Mouse (Mus musculus): ENCODE results near the gene Hivep3. TPM values are rescaled to one million over a fixed set of nuclear protein-coding genes. Genes with fewer than 3 reads are reported as not detected.

The Hivep3 gene
- polyA plus RNA-seq, 1 experiment from 2014 or later = 3.2 TPM

DNA sequence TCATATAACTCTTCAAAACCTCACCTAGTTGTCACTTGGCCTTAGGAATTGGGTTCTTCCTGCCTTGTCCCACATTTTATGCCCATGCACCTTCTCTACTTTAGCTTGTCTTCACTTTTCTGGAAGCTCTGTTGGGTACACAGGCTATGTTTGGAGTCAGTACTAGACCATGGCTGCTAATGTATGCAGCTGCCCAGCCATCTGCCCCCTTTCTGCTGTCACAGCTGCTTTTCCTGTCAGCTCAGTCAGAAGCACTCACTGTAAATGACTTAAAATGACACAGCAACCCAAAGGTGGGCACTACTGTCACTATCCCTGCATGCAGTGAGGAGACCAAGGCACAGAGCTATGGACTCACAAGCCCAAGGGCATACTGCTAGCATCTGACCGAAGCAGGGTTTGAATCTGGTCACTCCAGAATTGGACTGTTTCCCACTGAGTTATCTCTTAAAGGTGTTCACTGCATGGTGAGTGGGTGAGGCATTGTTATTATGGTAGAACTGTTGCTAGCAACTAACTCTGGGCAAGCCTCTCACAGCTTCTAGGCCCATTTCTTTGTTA lies 104.0 kb downstream of the Hivep3 start:
- 74% methylated on average over 1 of the region's 1 CpGs for WGBS
- peak; percentile 65 for DNase-seq (ENCODE audit: low spot score)
- Histone ChIP-seq H3K4me1 (peaks cover 44% of the 10 kb centered on the region), H3K27ac (no peak overlapping the region; the same call in 1 of the 2 replicates), H3K9me3 (no peaks in the 10 kb centered on the region), H3K4me3 (no peak overlapping the region), H3K36me3 (no peaks in the 10 kb centered on the region), H3K27me3 (ENCODE audit: insufficient read depth, poor library complexity, severe bottlenecking) (no peaks in the 10 kb centered on the region)

DNA sequence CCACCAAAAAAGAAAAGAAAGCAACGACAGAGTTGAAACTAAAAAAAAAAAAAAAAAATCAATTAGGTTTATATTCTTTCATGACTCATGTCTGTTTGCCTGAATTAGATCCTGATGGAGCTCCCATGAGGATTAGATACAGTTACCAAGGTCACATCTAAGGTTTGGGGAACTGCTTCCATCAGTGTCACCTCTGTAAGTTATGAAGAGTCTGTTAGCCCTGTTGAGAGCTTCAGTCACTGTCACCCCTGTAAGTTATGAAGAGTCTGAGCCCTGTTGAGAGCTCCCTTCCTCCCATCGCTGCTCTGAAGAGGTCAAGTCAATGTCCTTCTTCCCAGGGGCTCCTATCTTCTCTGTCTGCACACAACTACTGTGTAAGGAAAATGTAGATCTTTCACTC lies 104.7 kb downstream of the Hivep3 start:
- no peak overlapping the region for H3K27ac ChIP-seq
- no peaks in the 10 kb centered on the region for H3K9me3 ChIP-seq
- peaks cover 48% of the 10 kb centered on the region for H3K4me1 ChIP-seq
- no peaks in the 10 kb centered on the region for H3K36me3 ChIP-seq
- H3K4me3 ChIP-seq = no peak overlapping the region
- no peaks in the 10 kb centered on the region for H3K27me3 ChIP-seq (ENCODE audit: insufficient read depth, poor library complexity, severe bottlenecking)
- WGBS = 61% methylated on average over 2 of the region's 2 CpGs
- DNase-seq (ENCODE audit: low spot score) = peak; percentile 67

DNA sequence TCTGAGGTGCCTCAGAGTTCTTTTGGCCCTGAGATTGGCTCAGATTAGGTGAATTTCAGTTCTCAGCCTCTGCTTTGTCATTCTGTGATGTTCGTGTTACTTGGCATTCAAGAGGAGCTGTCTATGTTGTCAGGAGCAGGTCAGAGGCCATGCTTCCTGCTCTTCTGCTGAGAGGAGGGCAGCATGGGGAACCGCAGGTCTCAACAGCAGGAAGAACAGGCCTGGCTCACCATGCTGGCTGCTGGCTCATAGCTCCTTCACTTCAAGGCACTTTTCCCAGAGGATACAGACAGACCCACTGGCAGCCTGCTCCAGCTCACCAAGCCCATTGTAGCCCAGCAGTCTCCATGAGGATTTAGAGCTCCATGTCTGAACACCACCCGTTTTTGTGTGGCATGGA lies 109.7 kb downstream of the Hivep3 start:
- H3K4me1 ChIP-seq = peaks cover 16% of the 10 kb centered on the region
- H3K4me3 ChIP-seq = no peak overlapping the region
- DNase-seq (ENCODE audit: low spot score) = no peak
- H3K27ac ChIP-seq = no peak overlapping the region
- no peaks in the 10 kb centered on the region for H3K27me3 ChIP-seq (ENCODE audit: insufficient read depth, poor library complexity, severe bottlenecking)
- H3K36me3 ChIP-seq = no peaks in the 10 kb centered on the region
- H3K9me3 ChIP-seq = no peaks in the 10 kb centered on the region
- WGBS = 50% methylated on average over 3 of the region's 3 CpGs

DNA sequence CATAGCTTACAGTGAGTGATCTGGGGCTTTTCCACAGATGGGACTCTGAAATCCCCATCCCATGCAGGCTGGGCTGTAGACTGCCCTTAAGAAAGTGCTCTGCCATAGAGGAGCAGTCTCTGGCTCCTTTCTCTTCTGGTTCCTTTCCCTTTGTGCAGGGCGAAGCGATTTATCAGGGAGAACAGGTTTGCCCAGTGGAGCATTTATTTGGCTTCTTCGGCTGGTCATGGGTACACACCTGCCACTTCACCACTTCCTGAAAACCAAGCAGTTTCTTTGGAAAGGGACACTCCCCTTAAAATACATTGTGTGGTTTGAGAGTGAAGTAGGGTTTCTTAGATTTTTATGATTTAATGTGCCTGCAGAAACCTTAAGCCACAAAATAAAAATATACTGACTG lies 110.7 kb downstream of the Hivep3 start:
- no peaks in the 10 kb centered on the region for H3K36me3 ChIP-seq
- H3K9me3 ChIP-seq = no peaks in the 10 kb centered on the region
- H3K27me3 ChIP-seq (ENCODE audit: insufficient read depth, poor library complexity, severe bottlenecking) = no peaks in the 10 kb centered on the region
- 88% methylated on average over 3 of the region's 3 CpGs for WGBS
- H3K4me3 ChIP-seq = no peak overlapping the region
- H3K27ac ChIP-seq = no peak overlapping the region
- no peak for DNase-seq (ENCODE audit: low spot score)
- peaks cover 6% of the 10 kb centered on the region for H3K4me1 ChIP-seq

DNA sequence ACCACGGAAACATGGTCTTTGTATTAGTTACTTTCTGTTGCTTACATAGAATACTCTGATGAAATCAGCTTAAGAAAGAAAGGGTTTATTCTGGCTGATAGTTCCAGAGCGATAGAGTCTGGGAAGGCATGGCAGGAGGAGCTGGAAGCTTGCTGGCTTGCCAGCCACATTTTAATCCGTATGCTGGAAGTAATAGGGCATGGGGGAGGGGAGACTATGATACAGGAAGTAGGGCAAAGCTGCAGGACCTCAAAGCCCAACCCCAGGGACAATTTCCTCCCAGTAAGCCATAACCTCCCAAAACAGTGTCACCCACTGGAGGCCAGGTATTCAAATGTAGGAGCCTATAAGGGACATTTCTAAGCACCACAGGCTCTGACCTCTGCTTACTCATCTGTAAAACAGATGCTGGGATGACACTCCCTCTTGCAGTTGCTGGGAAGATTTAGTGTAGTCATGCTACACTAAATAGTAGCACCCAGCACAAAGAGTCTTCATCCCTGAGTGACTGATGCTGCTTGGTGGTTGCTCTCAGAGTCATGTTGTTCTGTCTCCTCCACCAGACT lies 112.1 kb downstream of the Hivep3 start:
- Histone ChIP-seq H3K36me3 (no peaks in the 10 kb centered on the region), H3K9me3 (no peaks in the 10 kb centered on the region), H3K4me3 (no peak overlapping the region), H3K27ac (no peak overlapping the region), H3K27me3 (ENCODE audit: insufficient read depth, poor library complexity, severe bottlenecking) (no peaks in the 10 kb centered on the region), H3K4me1 (peaks cover 6% of the 10 kb centered on the region)
- DNase-seq (ENCODE audit: low spot score) = no peak
- 61% methylated on average over 3 of the region's 3 CpGs for WGBS

DNA sequence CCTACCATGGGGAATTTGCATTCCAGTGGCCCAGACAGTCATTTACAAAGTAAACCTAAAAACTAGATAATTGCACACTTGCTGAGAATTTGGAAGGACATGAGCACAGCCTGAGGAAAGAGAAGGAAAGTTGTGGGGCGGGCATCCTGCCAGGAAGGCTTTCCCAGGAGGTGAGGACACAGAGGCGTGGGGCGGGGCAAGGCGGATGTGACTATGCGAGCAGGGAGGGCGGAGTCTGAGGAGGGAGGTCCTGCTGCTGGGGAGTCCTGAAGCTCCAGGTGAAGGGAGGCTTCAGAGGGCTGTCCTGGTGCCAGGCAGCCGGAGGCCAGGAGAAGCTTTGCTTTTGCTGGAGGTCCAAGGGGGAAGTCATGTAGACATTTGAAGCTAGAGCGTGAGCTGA lies 118.9 kb downstream of the Hivep3 start:
- Histone ChIP-seq H3K4me1 (peaks cover 15% of the 10 kb centered on the region), H3K27ac (no peak overlapping the region), H3K27me3 (ENCODE audit: insufficient read depth, poor library complexity, severe bottlenecking) (0 out of 2 replicates have a peak, but pooled peaks cover 7% of the 10 kb centered on the region), H3K9me3 (no peaks in the 10 kb centered on the region), H3K36me3 (no peaks in the 10 kb centered on the region), H3K4me3 (no peak overlapping the region)
- DNase-seq (ENCODE audit: low spot score) = no peak
- 56% methylated on average over 8 of the region's 8 CpGs for WGBS

DNA sequence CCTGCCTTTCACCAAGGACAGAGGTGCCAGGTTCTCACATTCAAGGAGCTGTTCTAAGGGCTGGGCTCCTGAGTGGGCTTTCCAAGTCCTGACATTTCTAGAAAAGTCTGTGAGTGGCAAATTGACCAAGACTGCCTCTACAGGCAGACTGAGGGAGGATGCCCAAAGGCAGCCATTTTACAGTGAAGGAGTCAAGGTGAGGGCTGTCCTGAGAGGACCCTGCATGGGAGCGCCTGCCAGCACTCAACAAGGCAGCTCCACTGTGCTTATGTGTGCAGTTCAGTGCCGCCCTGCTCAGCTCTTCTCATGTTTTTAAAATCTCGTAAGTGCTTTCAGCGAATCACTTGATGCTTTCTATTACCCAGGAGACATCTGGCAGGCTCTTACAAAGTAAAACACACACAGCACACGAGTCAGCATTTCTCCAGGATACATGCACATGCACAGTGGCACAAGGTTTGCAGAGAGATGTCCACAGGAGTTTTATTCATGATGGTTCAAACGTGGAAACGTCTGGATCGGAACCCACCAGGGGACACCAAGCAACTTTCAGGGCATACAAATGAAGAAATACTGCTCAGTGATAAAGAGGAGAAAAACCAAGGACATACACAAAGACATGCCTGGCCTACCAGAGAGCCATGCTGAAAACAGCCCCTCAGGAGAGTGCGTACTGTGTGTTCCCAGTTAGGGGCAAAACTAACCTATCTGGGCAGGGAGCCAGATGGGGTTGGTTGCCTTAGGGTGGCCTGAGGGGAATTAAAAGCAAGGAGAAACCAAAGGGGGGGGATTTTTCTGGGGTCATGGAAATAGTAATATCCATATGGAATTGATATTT lies 120.9 kb downstream of the Hivep3 start:
- peaks cover 25% of the 10 kb centered on the region for H3K4me1 ChIP-seq
- no peaks in the 10 kb centered on the region for H3K9me3 ChIP-seq
- 0 out of 2 replicates have a peak, but pooled peaks cover 7% of the 10 kb centered on the region for H3K27me3 ChIP-seq (ENCODE audit: insufficient read depth, poor library complexity, severe bottlenecking)
- no peak for DNase-seq (ENCODE audit: low spot score)
- H3K27ac ChIP-seq = no peak overlapping the region
- H3K36me3 ChIP-seq = no peaks in the 10 kb centered on the region
- WGBS = 73% methylated on average over 9 of the region's 9 CpGs
- no peak overlapping the region for H3K4me3 ChIP-seq

DNA sequence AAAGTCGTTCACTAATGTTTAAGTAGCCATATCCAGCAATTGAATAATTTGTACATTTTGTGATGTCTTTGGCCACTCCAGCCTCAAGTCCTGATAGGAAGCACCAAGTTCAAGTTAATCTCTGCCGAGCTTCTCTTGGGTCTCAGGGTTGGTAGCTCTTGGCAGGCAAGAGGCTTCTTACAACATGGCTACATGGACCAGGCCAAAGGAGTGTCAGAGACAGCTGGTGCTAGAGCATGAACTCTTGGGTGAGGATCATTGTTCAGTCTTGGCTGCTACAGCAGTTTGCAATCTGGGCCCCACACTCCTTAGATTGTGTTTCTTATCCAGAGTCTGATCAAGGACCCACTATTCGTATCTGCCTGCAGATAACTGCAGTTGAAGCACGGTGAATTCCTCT lies 125.9 kb downstream of the Hivep3 start:
- Histone ChIP-seq H3K9me3 (no peaks in the 10 kb centered on the region), H3K36me3 (no peaks in the 10 kb centered on the region), H3K27me3 (ENCODE audit: insufficient read depth, poor library complexity, severe bottlenecking) (0 out of 2 replicates have a peak, but pooled peaks cover 3% of the 10 kb centered on the region), H3K27ac (no peak overlapping the region), H3K4me1 (peaks cover 23% of the 10 kb centered on the region), H3K4me3 (no peak overlapping the region)
- DNase-seq (ENCODE audit: low spot score) = no peak
- WGBS = 51% methylated on average over 4 of the region's 4 CpGs

DNA sequence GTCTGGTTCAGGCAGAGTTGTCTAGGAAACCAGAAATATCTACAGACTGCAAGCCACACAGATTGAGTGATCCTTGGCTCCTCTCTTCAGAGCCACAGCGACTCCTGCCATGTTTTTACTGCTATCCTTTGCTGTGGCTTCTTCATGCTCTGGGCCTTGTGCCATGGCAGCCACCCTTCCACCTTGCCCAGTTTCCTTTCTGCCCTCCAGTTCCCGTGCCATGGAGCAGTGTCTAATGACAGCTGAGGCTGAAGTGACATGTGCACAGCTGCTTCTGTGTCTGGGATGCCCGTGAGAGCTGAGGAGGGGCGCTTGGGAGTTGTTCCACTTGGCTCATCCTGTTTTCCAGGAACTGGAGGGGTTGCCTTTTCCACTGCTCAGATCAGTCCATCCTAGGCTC lies 127.4 kb downstream of the Hivep3 start:
- peaks cover 25% of the 10 kb centered on the region for H3K4me1 ChIP-seq
- no peak for DNase-seq (ENCODE audit: low spot score)
- H3K27ac ChIP-seq = no peak overlapping the region
- no peaks in the 10 kb centered on the region for H3K36me3 ChIP-seq
- no peak overlapping the region for H3K4me3 ChIP-seq
- no peaks in the 10 kb centered on the region for H3K9me3 ChIP-seq
- WGBS = 66% methylated on average over 4 of the region's 4 CpGs
- 0 out of 2 replicates have a peak, but pooled peaks cover 3% of the 10 kb centered on the region for H3K27me3 ChIP-seq (ENCODE audit: insufficient read depth, poor library complexity, severe bottlenecking)

DNA sequence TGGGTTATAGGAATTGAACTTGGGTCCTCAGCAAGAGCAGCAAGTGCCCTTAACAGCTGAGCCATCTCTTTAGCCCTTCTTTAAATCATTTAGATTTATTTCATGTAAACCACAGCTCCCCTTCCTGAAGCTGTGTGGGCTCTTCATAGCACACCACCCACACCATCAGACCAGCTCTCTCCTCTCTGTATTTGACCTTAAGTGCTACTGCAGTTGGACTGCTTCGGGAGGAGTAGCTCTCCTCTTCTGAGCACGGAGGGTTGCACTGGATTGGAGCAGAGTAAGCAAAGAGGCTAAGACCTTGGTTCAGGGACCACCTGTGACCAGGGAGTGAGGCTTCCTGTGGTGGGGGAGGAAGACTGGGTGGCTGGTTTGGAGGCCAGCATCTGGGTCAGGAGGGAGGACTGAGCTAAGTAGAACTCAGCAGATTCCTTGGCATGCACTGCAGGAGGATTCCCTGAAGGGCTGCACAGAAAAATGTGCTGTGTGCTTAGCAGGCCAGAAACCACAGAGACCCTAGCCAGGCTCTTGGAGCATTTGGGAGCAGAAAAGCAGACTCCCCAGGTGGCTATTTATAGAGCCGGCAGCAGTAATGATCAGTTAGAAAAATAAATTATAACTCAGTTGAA lies 132.4 kb downstream of the Hivep3 start:
- no peak overlapping the region for H3K4me3 ChIP-seq
- no peak for DNase-seq (ENCODE audit: low spot score)
- no peaks in the 10 kb centered on the region for H3K9me3 ChIP-seq
- peaks cover 7% of the 10 kb centered on the region for H3K4me1 ChIP-seq
- no peaks in the 10 kb centered on the region for H3K36me3 ChIP-seq
- H3K27me3 ChIP-seq (ENCODE audit: insufficient read depth, poor library complexity, severe bottlenecking) = 0 out of 2 replicates have a peak, but pooled peaks cover 5% of the 10 kb centered on the region
- WGBS = 66% methylated on average over 3 of the region's 3 CpGs
- no peak overlapping the region for H3K27ac ChIP-seq

DNA sequence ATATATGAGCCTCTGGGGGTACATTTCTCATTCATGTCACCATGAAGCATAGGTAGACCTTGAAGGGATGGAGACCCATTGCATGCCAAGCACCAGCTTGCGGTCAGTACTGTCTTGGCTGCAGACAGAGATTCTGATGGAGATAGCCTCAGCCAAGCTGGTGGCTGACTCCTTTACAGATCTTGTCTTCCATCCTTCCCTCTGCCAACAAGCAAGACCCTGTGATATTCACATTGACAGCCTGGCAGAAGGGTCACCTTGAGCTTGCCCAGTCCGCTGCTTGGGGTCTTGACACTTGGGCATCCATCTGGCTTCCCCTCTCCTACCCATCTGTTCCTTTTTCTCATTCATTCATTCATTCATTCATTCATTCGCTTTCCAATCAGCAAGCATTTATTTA lies 133.5 kb downstream of the Hivep3 start:
- DNase-seq (ENCODE audit: low spot score) = no peak
- H3K9me3 ChIP-seq = no peaks in the 10 kb centered on the region
- no peak overlapping the region for H3K27ac ChIP-seq
- H3K27me3 ChIP-seq (ENCODE audit: insufficient read depth, poor library complexity, severe bottlenecking) = 0 out of 2 replicates have a peak, but pooled peaks cover 5% of the 10 kb centered on the region
- H3K4me1 ChIP-seq = peaks cover 3% of the 10 kb centered on the region; the same call in 1 of the 2 replicates
- H3K4me3 ChIP-seq = no peak overlapping the region
- no peaks in the 10 kb centered on the region for H3K36me3 ChIP-seq
- WGBS = 89% methylated on average over 3 of the region's 3 CpGs

DNA sequence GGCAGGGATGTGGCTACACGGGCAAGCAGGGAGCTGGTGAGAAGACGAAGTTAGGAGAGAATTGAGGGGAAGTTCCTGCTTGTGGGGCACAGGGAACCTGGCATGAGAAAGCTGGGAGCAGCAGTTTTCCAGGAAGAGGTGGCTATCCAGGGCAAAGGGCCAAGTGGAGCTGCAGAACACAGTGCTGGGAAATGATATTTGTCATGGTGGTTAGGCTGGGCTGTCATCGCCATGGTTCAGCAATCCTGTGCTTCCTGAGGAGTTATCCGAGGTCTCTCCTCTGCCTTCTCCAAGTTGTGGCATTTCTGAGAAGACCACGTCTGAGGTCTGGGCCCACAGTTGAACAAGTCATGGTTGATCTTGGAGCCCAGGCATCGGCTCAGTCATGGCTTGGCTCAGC lies 136.8 kb downstream of the Hivep3 start:
- no peaks in the 10 kb centered on the region for H3K36me3 ChIP-seq

DNA sequence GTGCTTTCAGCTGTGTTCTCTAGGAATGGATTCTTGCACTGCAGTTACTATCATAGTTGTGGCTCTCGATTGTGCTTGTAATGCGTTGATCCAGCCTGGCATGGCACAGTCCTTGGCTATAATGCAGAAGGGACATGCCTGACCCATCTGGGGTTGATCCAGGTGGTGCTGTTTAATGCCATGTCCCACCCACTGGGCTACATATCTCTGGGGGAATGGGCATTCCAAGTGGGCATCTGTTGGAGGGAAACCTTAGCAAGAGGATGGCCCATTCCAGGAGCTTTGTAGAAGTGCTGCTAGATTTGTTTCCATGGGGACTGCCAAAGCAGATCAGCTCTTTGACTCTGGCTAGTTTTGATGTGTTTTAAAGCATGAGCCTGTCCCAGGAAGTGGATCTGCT lies 137.9 kb downstream of the Hivep3 start:
- no peaks in the 10 kb centered on the region for H3K36me3 ChIP-seq
- H3K9me3 ChIP-seq = no peaks in the 10 kb centered on the region
- H3K27me3 ChIP-seq (ENCODE audit: insufficient read depth, poor library complexity, severe bottlenecking) = 0 out of 2 replicates have a peak, but pooled peaks cover 5% of the 10 kb centered on the region
- DNase-seq (ENCODE audit: low spot score) = no peak
- no peak overlapping the region for H3K27ac ChIP-seq
- WGBS = 80% methylated on average over 2 of the region's 2 CpGs
- H3K4me3 ChIP-seq = no peak overlapping the region
- no peaks in the 10 kb centered on the region for H3K4me1 ChIP-seq

More for the DNA sequence above, 136.8 kb downstream of the Hivep3 start:
- 0 out of 2 replicates have a peak, but pooled peaks cover 5% of the 10 kb centered on the region for H3K27me3 ChIP-seq (ENCODE audit: insufficient read depth, poor library complexity, severe bottlenecking)
- peaks cover 3% of the 10 kb centered on the region; the same call in 1 of the 2 replicates for H3K4me1 ChIP-seq
- H3K9me3 ChIP-seq = no peaks in the 10 kb centered on the region
- DNase-seq (ENCODE audit: low spot score) = no peak
- 73% methylated on average over 6 of the region's 6 CpGs for WGBS
- H3K4me3 ChIP-seq = no peak overlapping the region
- H3K27ac ChIP-seq = no peak overlapping the region
